Mouse (Mus musculus) lung, adult 2 months (tissue): ENCODE measurements around the gene Fras1.

Experiments used
- CTCF ChIP-seq: fragments of 200-500 bp; IDR thresholded peaks from 2 replicates; pipeline ENCODE4 v1.5.1; 2011; ENCODE audit warnings: mild to moderate bottlenecking, low read length, control low read depth; ENCODE audit not compliant: insufficient read depth
- POLR2A ChIP-seq: fragments of 200-500 bp; IDR thresholded peaks from 2 replicates; pipeline ENCODE4 v1.6.1; 2011; ENCODE audit warnings: low read depth, mild to moderate bottlenecking, control low read depth, low read length, borderline replicate concordance; ENCODE audit errors: extremely low read depth

DNA sequence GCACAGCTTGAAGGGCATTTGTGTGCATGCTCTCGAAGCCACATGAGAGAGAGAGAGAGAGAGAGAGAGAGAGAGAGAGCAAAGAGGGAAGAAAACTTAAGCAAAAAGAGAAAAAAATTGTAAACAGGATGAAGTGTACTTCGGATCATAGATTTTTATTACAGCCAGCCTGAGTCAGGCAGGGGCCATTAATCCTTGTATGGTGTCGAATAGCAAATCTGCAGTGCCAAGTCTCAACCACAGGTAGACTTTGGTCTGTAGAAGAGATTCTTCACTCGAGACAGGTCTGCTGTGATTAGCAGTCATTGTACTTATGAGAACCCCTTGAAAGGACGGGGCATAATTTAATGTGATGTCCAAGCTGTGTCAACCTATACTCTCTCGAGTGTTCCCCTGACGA lies 383.9 kb downstream of the Fras1 start:
- no peak for TF ChIP-seq CTCF
- no peak for TF ChIP-seq POLR2A
